Mouse (Mus musculus) bone marrow macrophage, adult 2 months (primary cell): ENCODE measurements around the gene Tcl1b4.

ENCODE experiments used
- CTCF ChIP-seq: IDR thresholded peaks from 2 replicates; pipeline ENCODE4 v1.5.1; 2012; ENCODE audit warnings: low read depth, mild to moderate bottlenecking, low read length, moderate library complexity
- POLR2A ChIP-seq: IDR thresholded peaks from 2 replicates; pipeline ENCODE4 v1.6.1; 2012; ENCODE audit warnings: mild to moderate bottlenecking, low read depth, low read length, borderline replicate concordance

GRCm38 (mm10) chr12:105224621-105225320 lies 23.0 kb downstream of the Tcl1b4 start:
- TF ChIP-seq POLR2A (no peak), CTCF (no peak)
